Mouse (Mus musculus) MEL (cell line): ENCODE results near the gene Immp1l.

Source experiments
- CTCF ChIP-seq, 3 experiments: IDR thresholded peaks in 2 of 3; conservative IDR thresholded peaks in 1 of 3; 2 replicates each; pipeline ENCODE4 v1.5.1; 2011 to 2012; ENCODE audit warnings: low read length in 3 of 3, low read depth in 2 of 3, mild to moderate bottlenecking in 2 of 3, improper control_type of control experiment in 1 of 3, inconsistent platforms in 1 of 3, mixed read lengths in 1 of 3, moderate library complexity in 1 of 3; ENCODE audit not compliant: control insufficient read depth in 1 of 3, insufficient read depth in 1 of 3, poor library complexity in 1 of 3, severe bottlenecking in 1 of 3
- EP300 ChIP-seq, 2 experiments: IDR thresholded peaks; 2 replicates each; pipeline ENCODE4 v1.6.1; 2011; ENCODE audit warnings: improper control_type of control experiment in 2 of 2, low read length in 2 of 2, low read depth in 1 of 2, mild to moderate bottlenecking in 1 of 2
- GATA1 ChIP-seq: IDR thresholded peaks from 2 replicates; pipeline ENCODE4 v1.6.1; 2011; ENCODE audit warnings: low read depth, low read length, improper control_type of control experiment
- MAX ChIP-seq: IDR thresholded peaks from 2 replicates; pipeline ENCODE4 v1.6.1; 2011; ENCODE audit warnings: low read length, improper control_type of control experiment
- MYB ChIP-seq: IDR thresholded peaks from 2 replicates; pipeline ENCODE4 v1.6.1; 2011; ENCODE audit warnings: mild to moderate bottlenecking, low read depth, low read length, improper control_type of control experiment
- TCF12 ChIP-seq: IDR thresholded peaks from 2 replicates; pipeline ENCODE4 v1.6.1; 2014; ENCODE audit warnings: low read depth, mild to moderate bottlenecking, inconsistent platforms, low read length, improper control_type of control experiment, moderate library complexity
- UBTF ChIP-seq: IDR thresholded peaks from 2 replicates; pipeline ENCODE4 v1.6.1; 2012; ENCODE audit warnings: low read depth, mild to moderate bottlenecking, inconsistent platforms, low read length, improper control_type of control experiment, moderate library complexity, borderline replicate concordance; ENCODE audit not compliant: insufficient read depth

- no peak for TF ChIP-seq CTCF (IDR thresholded peaks at IDR 0.05 in 2 of 3, conservative IDR thresholded peaks at IDR 0.05 in 1 of 3; ENCODE audit: control insufficient read depth in 1 of 3, insufficient read depth in 1 of 3, low read depth in 2 of 3, low read length in 3 of 3, poor library complexity in 1 of 3, severe bottlenecking in 1 of 3)
- peak; percentile 79 for TF ChIP-seq MAX
- no peak for TF ChIP-seq MYB
- TF ChIP-seq UBTF: no peak
- TF ChIP-seq EP300 (IDR thresholded peaks at IDR 0.05; ENCODE audit: low read depth in 1 of 2, low read length in 2 of 2): peak in 1 of 2 experiments; percentile 59; a peak in 1 of 4 replicates
- no peak for TF ChIP-seq GATA1
- TF ChIP-seq TCF12: peak; percentile 58; the same call in 1 of the 2 replicates
Observed at GRCm38 (mm10) chr2:106002835-106003739, 98.6 kb downstream of the Immp1l start, which contains the start of gene Dnajc24.
